Mouse (Mus musculus) stomach, postnatal 0 days (tissue): ENCODE measurements around the gene Polr3h.

ENCODE experiments used
- CTCF ChIP-seq: IDR thresholded peaks from 2 replicates; pipeline ENCODE4 v1.5.1; 2016; ENCODE audit warnings: antibody characterized with exemption, low read depth, mild to moderate bottlenecking, moderate library complexity
- EP300 ChIP-seq: optimal IDR thresholded peaks from 2 replicates; pipeline ENCODE3; 2016; ENCODE audit warnings: antibody characterized with exemption

DNA sequence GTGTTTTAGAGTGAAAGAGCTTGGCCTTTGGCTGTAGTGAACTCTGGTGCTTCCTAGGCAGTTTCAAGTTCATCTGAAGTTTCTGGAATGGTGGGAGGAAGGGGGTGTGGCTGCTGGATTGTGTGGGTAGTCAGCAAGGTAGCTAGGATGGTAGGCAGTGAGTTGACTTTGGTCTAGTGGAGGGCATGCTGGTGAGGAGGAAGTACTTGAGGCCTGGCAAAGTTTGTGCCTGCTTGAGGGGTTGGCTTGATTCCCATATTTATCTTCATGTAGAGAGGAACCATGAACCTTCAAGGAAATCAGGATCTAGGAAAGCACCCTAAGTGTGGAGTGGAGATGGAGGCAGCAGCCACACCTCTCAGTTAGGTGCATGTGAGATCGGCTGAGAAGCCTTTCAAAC is 32.0 kb downstream of the Polr3h start:
- TF ChIP-seq CTCF: no peak
- no peak for TF ChIP-seq EP300
